Mouse (Mus musculus) liver, embryonic 12.5 days (tissue): ENCODE results near the gene Nt5c1b. TPM values are rescaled to one million over a fixed set of nuclear protein-coding genes. Genes with fewer than 3 reads are reported as not detected.

Experiments
- ATAC-seq: fragments of 200-750 bp; cut with Nextera tagmentation; 2 replicates; pipeline ENCODE4 v1.8.0; 2017; ENCODE audit warnings: moderate number of reproducible peaks, mild to moderate bottlenecking, moderate library complexity
- H3K27ac ChIP-seq: fragments of 300-500 bp; sonication (generic); 2 replicates; pipeline ENCODE4 v1.5.1; 2016; ENCODE audit warnings: mild to moderate bottlenecking
- H3K27me3 ChIP-seq: fragments of 300-500 bp; sonication (generic); replicated peaks from 2 replicates; pipeline ENCODE4 v1.6.1; 2016; ENCODE audit warnings: mild to moderate bottlenecking, moderate library complexity
- H3K36me3 ChIP-seq: fragments of 300-500 bp; sonication (generic); 2 replicates; pipeline ENCODE4 v1.6.1; 2016; ENCODE audit warnings: mild to moderate bottlenecking, moderate library complexity
- H3K4me1 ChIP-seq: fragments of 300-500 bp; sonication (generic); 2 replicates; pipeline ENCODE4 v1.6.1; 2016
- H3K4me2 ChIP-seq: fragments of 300-500 bp; sonication (generic); 2 replicates; pipeline ENCODE4 v1.6.1; 2016; ENCODE audit warnings: mild to moderate bottlenecking, moderate library complexity
- H3K4me3 ChIP-seq: fragments of 300-500 bp; sonication (generic); 2 replicates; pipeline ENCODE4 v1.5.1; 2016; ENCODE audit warnings: mild to moderate bottlenecking, moderate library complexity
- H3K9ac ChIP-seq: fragments of 300-500 bp; sonication (generic); 2 replicates; pipeline ENCODE4 v1.6.1; 2016; ENCODE audit warnings: mild to moderate bottlenecking, moderate library complexity
- H3K9me3 ChIP-seq: fragments of 300-500 bp; sonication (generic); replicated peaks from 2 replicates; pipeline ENCODE4 v1.6.1; 2016; ENCODE audit warnings: mild to moderate bottlenecking, moderate library complexity
- WGBS: fragments of 180-500 bp; shearing (Covaris S2); methylation state at CpG from one replicate; pipeline ENCODE4 v1.1.7; 2016; ENCODE audit not compliant: insufficient replicate concordance; 5-methylcytosine and 5-hydroxymethylcytosine counted together
- polyA plus RNA-seq: library from polyadenylated mRNA; unstranded; fragments of >200 nt; fragmentation: Nextera tagmentation; extraction: Ambion mirVana; gene quantifications from 2 replicates; pipeline ENCODE4 v1.2.1, GENCODE M21; 2016

The Nt5c1b gene
- not detected in 2 replicates for polyA plus RNA-seq

- ATAC-seq = no peak
- no peaks in the 10 kb centered on the region for H3K4me1 ChIP-seq
Measured at GRCm38 (mm10) chr12:10369673-10370072, at the start of gene Nt5c1b. Gene Nt5c1b, plus strand, starts transcription at chr12:10369973.

GRCm38 (mm10) chr12:10327651-10328050 is 42.1 kb upstream of the Nt5c1b start:
- Histone ChIP-seq H3K9ac (no peak overlapping the region), H3K9me3 (no peaks in the 10 kb centered on the region), H3K4me3 (no peak overlapping the region), H3K27ac (no peak overlapping the region), H3K4me1 (no peaks in the 10 kb centered on the region), H3K4me2 (no peak overlapping the region), H3K36me3 (no peaks in the 10 kb centered on the region), H3K27me3 (no peaks in the 10 kb centered on the region)
- no peak for ATAC-seq
- 73% methylated on average over 10 of the region's 10 CpGs for WGBS

More at GRCm38 (mm10) chr12:10369673-10370072, at the start of gene Nt5c1b:
- WGBS = 55% methylated on average over 3 of the region's 3 CpGs
- Histone ChIP-seq H3K36me3 (no peaks in the 10 kb centered on the region), H3K9ac (no peak within 1 kb of the TSS), H3K4me2 (no peak within 1 kb of the TSS), H3K27me3 (no peaks in the 10 kb centered on the region), H3K9me3 (no peaks in the 10 kb centered on the region), H3K27ac (no peak within 1 kb of the TSS), H3K4me3 (no peak within 1 kb of the TSS)

GRCm38 (mm10) chr12:10329460-10329859 is 40.3 kb upstream of the Nt5c1b start:
- Histone ChIP-seq H3K4me1 (no peaks in the 10 kb centered on the region), H3K9ac (no peak overlapping the region), H3K4me2 (no peak overlapping the region), H3K4me3 (no peak overlapping the region), H3K9me3 (no peaks in the 10 kb centered on the region), H3K27ac (no peak overlapping the region), H3K36me3 (no peaks in the 10 kb centered on the region), H3K27me3 (no peaks in the 10 kb centered on the region)
- 71% methylated on average over 2 of the region's 2 CpGs for WGBS
- no peak for ATAC-seq

DNA sequence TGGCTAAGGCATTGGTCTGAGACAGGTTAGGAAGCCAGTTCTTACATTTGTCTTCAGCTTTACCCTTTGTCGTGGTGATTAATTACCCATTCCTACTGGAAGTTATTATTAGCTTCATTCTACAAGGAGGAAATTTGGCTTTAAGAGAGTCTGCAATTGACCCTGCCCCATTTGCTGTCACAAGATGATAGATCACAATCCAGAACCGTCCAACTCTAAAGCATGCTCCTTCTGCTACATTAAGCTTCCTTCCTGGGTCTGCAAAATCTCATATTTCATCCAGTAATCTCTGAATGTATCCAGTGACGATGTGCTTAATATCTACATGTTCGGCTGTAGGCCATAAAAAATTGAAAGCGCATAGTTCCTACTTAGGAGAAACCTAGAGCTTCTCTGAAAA is 29.2 kb upstream of the Nt5c1b start:
- Histone ChIP-seq H3K9me3 (no peaks in the 10 kb centered on the region), H3K4me3 (no peak overlapping the region), H3K27me3 (no peaks in the 10 kb centered on the region), H3K4me2 (no peak overlapping the region), H3K4me1 (no peaks in the 10 kb centered on the region), H3K36me3 (no peaks in the 10 kb centered on the region), H3K27ac (no peak overlapping the region), H3K9ac (no peak overlapping the region)
- ATAC-seq = no peak
- WGBS = 59% methylated on average over 5 of the region's 5 CpGs

DNA sequence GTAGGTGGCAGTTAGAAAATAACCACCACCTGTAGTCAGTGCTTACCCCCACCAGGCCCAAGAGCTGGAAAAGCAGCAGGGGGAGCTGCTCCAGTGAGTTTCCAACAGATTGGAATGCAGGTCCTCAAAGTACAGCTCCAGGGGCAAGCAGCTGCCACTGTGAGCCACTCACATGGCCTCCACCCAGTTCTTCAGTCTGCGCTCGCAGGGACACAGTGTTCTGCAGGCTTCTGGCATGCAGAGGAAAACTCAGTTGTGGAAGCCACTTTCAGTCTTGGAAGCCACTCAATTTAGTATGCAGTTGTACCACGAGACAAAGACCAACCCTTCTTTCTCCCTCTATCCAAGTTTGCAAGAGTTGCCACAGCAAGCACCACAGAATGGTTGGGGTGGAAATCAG is 19.1 kb upstream of the Nt5c1b start:
- no peak overlapping the region for H3K9ac ChIP-seq
- no peak overlapping the region for H3K27ac ChIP-seq
- no peaks in the 10 kb centered on the region for H3K27me3 ChIP-seq
- 51% methylated on average over 3 of the region's 3 CpGs for WGBS
- no peaks in the 10 kb centered on the region for H3K4me1 ChIP-seq
- no peaks in the 10 kb centered on the region for H3K36me3 ChIP-seq
- H3K9me3 ChIP-seq = no peaks in the 10 kb centered on the region
- H3K4me3 ChIP-seq = no peak overlapping the region
- H3K4me2 ChIP-seq = no peak overlapping the region
- ATAC-seq = no peak

GRCm38 (mm10) chr12:10357756-10358155 is 12.0 kb upstream of the Nt5c1b start:
- no peak overlapping the region for H3K27ac ChIP-seq
- no peak overlapping the region for H3K9ac ChIP-seq
- H3K27me3 ChIP-seq = no peaks in the 10 kb centered on the region
- H3K4me1 ChIP-seq = no peaks in the 10 kb centered on the region
- H3K36me3 ChIP-seq = no peaks in the 10 kb centered on the region
- no peaks in the 10 kb centered on the region for H3K9me3 ChIP-seq
- WGBS = 61% methylated on average over 6 of the region's 6 CpGs
- ATAC-seq = no peak
- H3K4me2 ChIP-seq = no peak overlapping the region
- no peak overlapping the region for H3K4me3 ChIP-seq

- peak within 1 kb of the TSS; percentile 81 for H3K4me3 ChIP-seq
- H3K9me3 ChIP-seq = no peaks in the 10 kb centered on the region
- H3K9ac ChIP-seq = peak within 1 kb of the TSS; percentile 85
- H3K4me2 ChIP-seq = peak within 1 kb of the TSS; percentile 71
- under 1% methylated on average over 53 of the region's 53 CpGs for WGBS
- H3K36me3 ChIP-seq = peaks cover 8% of the 10 kb centered on the region
- H3K27me3 ChIP-seq = no peaks in the 10 kb centered on the region
- H3K4me1 ChIP-seq = peaks cover 10% of the 10 kb centered on the region
- peak; percentile 98 for ATAC-seq
- peak within 1 kb of the TSS; percentile 84 for H3K27ac ChIP-seq
Measured at GRCm38 (mm10) chr12:10390671-10391441, 21.1 kb downstream of the Nt5c1b start, which contains the start of gene Rdh14. Gene Rdh14, plus strand, starts transcription at chr12:10390772.

GRCm38 (mm10) chr12:10400788-10401187 is 31.0 kb downstream of the Nt5c1b start:
- Histone ChIP-seq H3K4me2 (no peak overlapping the region), H3K27ac (no peak overlapping the region), H3K9me3 (no peaks in the 10 kb centered on the region), H3K4me1 (no peaks in the 10 kb centered on the region), H3K27me3 (no peaks in the 10 kb centered on the region), H3K36me3 (no peaks in the 10 kb centered on the region), H3K9ac (no peak overlapping the region), H3K4me3 (no peak overlapping the region)
- WGBS = 79% methylated on average over 1 of the region's 1 CpGs
- no peak for ATAC-seq

DNA sequence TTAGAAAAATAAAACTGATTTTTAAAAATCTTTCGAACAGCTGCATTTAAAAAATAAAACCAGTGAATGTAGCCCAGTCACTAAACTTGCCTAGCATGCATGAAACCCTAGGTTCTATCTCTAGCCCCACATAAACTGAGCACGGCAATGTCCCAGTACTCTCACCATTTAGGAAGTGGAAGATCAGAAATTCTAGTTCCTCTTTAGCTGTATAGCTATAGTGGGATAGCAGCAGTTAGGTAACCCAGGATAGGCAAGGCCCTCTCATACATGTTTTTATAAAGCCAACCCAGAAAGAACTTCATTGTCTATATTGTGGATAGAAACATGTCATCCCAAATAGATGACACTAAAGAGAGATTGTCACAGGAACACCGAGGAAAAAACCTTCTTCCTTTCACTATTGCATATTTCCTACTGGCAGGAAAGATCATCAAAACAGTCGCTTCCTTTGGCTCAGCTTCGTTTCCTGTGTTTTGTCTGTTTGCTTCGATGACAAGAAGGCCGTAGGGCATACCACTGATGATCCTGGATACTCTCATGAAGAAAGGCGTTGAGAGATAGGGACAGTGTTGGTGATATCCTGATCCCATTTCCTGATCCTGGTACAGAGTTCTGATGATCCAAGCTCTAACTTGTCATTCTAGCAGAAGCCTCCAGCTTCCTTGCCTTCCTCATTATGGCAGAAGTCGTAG is 32.8 kb downstream of the Nt5c1b start:
- ATAC-seq = no peak
- H3K9ac ChIP-seq = no peak overlapping the region
- H3K27ac ChIP-seq = no peak overlapping the region
- H3K27me3 ChIP-seq = no peaks in the 10 kb centered on the region
- no peaks in the 10 kb centered on the region for H3K36me3 ChIP-seq
- H3K4me2 ChIP-seq = no peak overlapping the region
- H3K9me3 ChIP-seq = no peaks in the 10 kb centered on the region
- 30% methylated on average over 9 of the region's 9 CpGs for WGBS
- no peak overlapping the region for H3K4me3 ChIP-seq
- H3K4me1 ChIP-seq = no peaks in the 10 kb centered on the region

DNA sequence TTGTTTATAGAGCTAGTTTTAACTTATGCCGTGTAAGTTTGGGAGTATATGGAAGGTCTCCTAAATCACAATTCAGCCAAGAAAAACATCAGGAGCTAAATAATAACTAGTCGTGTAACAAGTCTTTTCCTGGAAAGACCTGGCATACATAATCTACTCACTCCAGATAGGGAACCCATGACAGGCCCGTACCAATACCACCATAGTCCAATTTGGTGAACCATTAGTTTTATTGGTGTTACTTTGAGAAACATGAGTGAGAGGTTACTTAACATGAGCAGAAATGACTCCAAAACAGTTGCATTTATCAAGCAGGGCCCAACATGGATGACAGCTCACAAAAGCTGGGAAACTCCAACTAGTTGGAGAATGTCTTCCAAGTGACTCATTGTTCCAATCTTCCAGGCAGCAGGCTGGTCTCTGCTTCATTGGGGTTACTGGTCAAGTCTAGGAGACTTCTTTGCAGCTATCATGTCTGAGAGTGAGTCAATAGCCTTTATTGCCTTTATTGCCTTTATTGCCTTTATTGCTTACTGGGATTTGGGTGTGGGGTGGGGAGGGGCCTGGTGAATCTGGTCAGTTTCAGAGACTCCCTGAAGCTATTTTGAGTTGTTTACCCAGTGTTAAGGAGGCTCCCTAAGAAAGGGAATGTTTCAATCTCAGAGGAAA is 40.9 kb downstream of the Nt5c1b start:
- Histone ChIP-seq H3K27ac (no peak overlapping the region), H3K36me3 (no peaks in the 10 kb centered on the region), H3K4me1 (no peaks in the 10 kb centered on the region), H3K27me3 (no peaks in the 10 kb centered on the region), H3K4me3 (no peak overlapping the region), H3K4me2 (no peak overlapping the region), H3K9ac (no peak overlapping the region), H3K9me3 (no peaks in the 10 kb centered on the region)
- WGBS = 80% methylated on average over 3 of the region's 3 CpGs
- ATAC-seq = no peak

GRCm38 (mm10) chr12:10411453-10411852 is 41.7 kb downstream of the Nt5c1b start:
- Histone ChIP-seq H3K9ac (no peak overlapping the region), H3K27ac (no peak overlapping the region), H3K4me1 (no peaks in the 10 kb centered on the region), H3K27me3 (no peaks in the 10 kb centered on the region), H3K9me3 (no peaks in the 10 kb centered on the region), H3K4me3 (no peak overlapping the region), H3K4me2 (no peak overlapping the region), H3K36me3 (no peaks in the 10 kb centered on the region)
- no peak for ATAC-seq
- 75% methylated on average over 1 of the region's 1 CpGs for WGBS

DNA sequence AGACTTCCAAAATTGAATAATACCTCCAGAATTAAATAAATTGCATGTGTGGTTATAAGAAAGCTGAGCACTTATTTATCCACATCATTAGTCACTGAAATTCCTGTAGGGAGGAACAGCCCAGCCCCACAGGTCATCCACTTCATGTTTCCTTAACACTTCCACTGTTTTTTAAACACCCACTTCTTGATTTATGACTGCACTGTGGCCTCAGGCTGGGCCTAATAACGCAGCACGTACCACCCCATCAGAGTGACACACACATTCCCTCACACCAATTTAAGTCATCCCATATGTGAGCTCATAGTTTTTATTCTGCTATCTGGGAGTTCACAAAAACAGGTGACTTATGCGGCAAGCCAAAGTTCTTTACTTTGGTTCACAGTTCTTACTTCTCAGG is 52.6 kb downstream of the Nt5c1b start:
- Histone ChIP-seq H3K4me1 (no peaks in the 10 kb centered on the region), H3K9ac (no peak overlapping the region), H3K4me3 (no peak overlapping the region), H3K27ac (no peak overlapping the region), H3K4me2 (no peak overlapping the region), H3K9me3 (no peaks in the 10 kb centered on the region), H3K36me3 (no peaks in the 10 kb centered on the region), H3K27me3 (no peaks in the 10 kb centered on the region)
- no peak for ATAC-seq
- 62% methylated on average over 3 of the region's 3 CpGs for WGBS
